Mouse (Mus musculus) MEL (cell line): ENCODE data around the gene Hist1h2bh. TPM values are rescaled to one million over a fixed set of nuclear protein-coding genes. Genes with fewer than 3 reads are reported as not detected.
A peak's percentile ranks its signal among the peaks of the same experiment; 100 is the strongest.
"Not testable (repeated sequence)": the region's sequence is repeated elsewhere in the genome, so short reads cannot be mapped to it uniquely, and the experiment has no call there.

Experiments used
- DNase-seq: peaks from one replicate; pipeline ENCODE4 v3.0.0; 2011; ENCODE audit warnings: low read depth, low spot score
- H3K27ac ChIP-seq: 2 replicates; pipeline ENCODE4 v1.5.1; 2012; ENCODE audit warnings: low read depth, mild to moderate bottlenecking, control low read depth, low read length, moderate library complexity; ENCODE audit not compliant: control insufficient read depth
- H3K27me3 ChIP-seq, 2 experiments: fragments of 150-350 bp in 1 of 2; sonication (generic) in 1 of 2; 2 replicates each; pipeline ENCODE4 v1.6.1; 2012; ENCODE audit warnings: low read length in 2 of 2, mild to moderate bottlenecking in 2 of 2, improper control_type of control experiment in 1 of 2, moderate library complexity in 1 of 2; ENCODE audit not compliant: insufficient read depth in 2 of 2, control insufficient read depth in 1 of 2
- H3K36me3 ChIP-seq, 2 experiments: 2 replicates each; pipeline ENCODE4 v1.6.1; 2012 to 2014; ENCODE audit warnings: low read length in 2 of 2, improper control_type of control experiment in 1 of 2, inconsistent platforms in 1 of 2, mild to moderate bottlenecking in 1 of 2; ENCODE audit not compliant: insufficient read depth in 2 of 2, control insufficient read depth in 1 of 2
- H3K4me1 ChIP-seq, 2 experiments: fragments of 150-350 bp in 1 of 2; sonication (generic) in 1 of 2; 2 replicates each; pipeline ENCODE4 v1.6.1; 2012; ENCODE audit warnings: low read length in 2 of 2, improper control_type of control experiment in 1 of 2, mild to moderate bottlenecking in 1 of 2; ENCODE audit not compliant: insufficient read depth in 2 of 2, control insufficient read depth in 1 of 2
- H3K4me3 ChIP-seq, 2 experiments: fragments of 150-350 bp in 1 of 2; sonication (generic) in 1 of 2; 2 replicates each; pipeline ENCODE4 v1.5.1; 2012; ENCODE audit warnings: low read depth in 2 of 2, low read length in 2 of 2, mild to moderate bottlenecking in 2 of 2, moderate library complexity in 2 of 2, control low read depth in 1 of 2, improper control_type of control experiment in 1 of 2; ENCODE audit not compliant: control insufficient read depth in 1 of 2, insufficient read depth in 1 of 2
- H3K79me2 ChIP-seq: 2 replicates; pipeline ENCODE4 v1.6.1; 2012; ENCODE audit warnings: mild to moderate bottlenecking, low read length, moderate library complexity; ENCODE audit not compliant: control insufficient read depth, poor library complexity, insufficient read depth
- H3K9ac ChIP-seq: 2 replicates; pipeline ENCODE4 v1.6.1; 2012; ENCODE audit warnings: low read depth, mild to moderate bottlenecking, control low read depth, low read length, moderate library complexity; ENCODE audit not compliant: control insufficient read depth, poor library complexity, severe bottlenecking
- H3K9me3 ChIP-seq: fragments of 150-350 bp; sonication (generic); replicated peaks from 2 replicates; pipeline ENCODE4 v1.6.1; 2012; ENCODE audit warnings: mild to moderate bottlenecking, low read length, improper control_type of control experiment, moderate library complexity; ENCODE audit not compliant: insufficient read depth
- POLR2A ChIP-seq, 2 experiments: IDR thresholded peaks; 2 replicates each; pipeline ENCODE4 v1.6.1; 2011 to 2012; ENCODE audit warnings: low read length in 2 of 2, mild to moderate bottlenecking in 2 of 2, control low read depth in 1 of 2, improper control_type of control experiment in 1 of 2, low read depth in 1 of 2, moderate library complexity in 1 of 2; ENCODE audit not compliant: control insufficient read depth in 1 of 2, insufficient read depth in 1 of 2, poor library complexity in 1 of 2
- POLR2AphosphoS5 ChIP-seq: IDR thresholded peaks from 2 replicates; pipeline ENCODE4 v1.6.1; 2012; ENCODE audit warnings: low read depth, borderline replicate concordance, mild to moderate bottlenecking, inconsistent platforms, low read length, moderate library complexity, mixed read lengths
- TBP ChIP-seq: IDR thresholded peaks from 2 replicates; pipeline ENCODE4 v1.8.0; 2011; ENCODE audit warnings: low read depth, low read length, improper control_type of control experiment
- UBTF ChIP-seq: IDR thresholded peaks from 2 replicates; pipeline ENCODE4 v1.6.1; 2012; ENCODE audit warnings: low read depth, mild to moderate bottlenecking, inconsistent platforms, low read length, improper control_type of control experiment, moderate library complexity, borderline replicate concordance; ENCODE audit not compliant: insufficient read depth
- polyA plus RNA-seq, 2 experiments: library from polyadenylated mRNA; stranded (reverse) in 1 of 2; unstranded in 1 of 2; fragments of >175 nt in 1 of 2; fragments of >200 nt in 1 of 2; gene quantifications; 2 replicates each; pipeline versions ENCODE4 v1.2.1 to v1.2.4; 2012; ENCODE audit warnings: low replicate concordance in 2 of 2, low read depth in 1 of 2; ENCODE audit not compliant: insufficient read length in 2 of 2, insufficient read depth in 1 of 2, missing spikeins in 1 of 2
- total RNA-seq: library from RNA; depleted of rRNA; stranded (reverse); fragments of 300-350 nt; gene quantifications from 2 replicates; pipeline ENCODE4 v1.2.3, GENCODE M21; 2012

Gene Hist1h2bh
- total and polyA plus RNA-seq, 3 experiments: 0.70 to 275 TPM; not detected in 1

DNA sequence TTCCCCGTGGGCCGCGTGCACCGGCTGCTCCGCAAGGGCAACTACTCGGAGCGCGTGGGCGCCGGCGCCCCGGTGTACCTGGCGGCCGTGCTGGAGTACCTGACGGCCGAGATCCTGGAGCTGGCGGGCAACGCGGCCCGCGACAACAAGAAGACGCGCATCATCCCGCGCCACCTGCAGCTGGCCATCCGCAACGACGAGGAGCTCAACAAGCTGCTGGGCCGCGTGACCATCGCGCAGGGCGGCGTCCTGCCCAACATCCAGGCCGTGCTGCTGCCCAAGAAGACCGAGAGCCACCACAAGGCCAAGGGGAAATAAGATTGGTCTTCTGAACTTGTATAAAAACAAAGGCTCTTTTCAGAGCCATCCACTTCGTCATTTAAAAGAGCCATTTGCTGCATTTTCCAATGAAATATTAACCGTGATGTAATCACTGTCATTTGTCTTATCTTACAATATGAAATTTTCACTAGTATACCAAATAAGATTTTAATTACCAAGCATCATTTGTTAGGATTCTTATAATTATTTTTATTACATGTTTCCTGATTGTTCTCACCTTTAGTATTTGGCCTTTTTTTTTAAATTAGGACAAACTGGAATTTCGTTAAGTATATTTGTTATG is 31.5 kb upstream of the Hist1h2bh start:
- H3K9me3 ChIP-seq, H3K4me1 ChIP-seq: not testable (repeated sequence)
- peak overlapping the region; percentile 14 to 47; a peak in 3 of 4 replicates for H3K4me3 ChIP-seq
- TF ChIP-seq POLR2A (IDR thresholded peaks at IDR 0.05; ENCODE audit: control insufficient read depth in 1 of 2, insufficient read depth in 1 of 2, low read depth in 1 of 2, low read length in 2 of 2, poor library complexity in 1 of 2) (peak; percentile 68 to 87; a peak in 3 of 4 replicates), UBTF (peak; percentile 73; the same call in 1 of the 2 replicates), POLR2AphosphoS5 (peak; percentile 1; the same call in 1 of the 2 replicates)
- TF ChIP-seq, all 39 proteins: peak for 3; not testable (repeated sequence) for 36
- peak; percentile 74 for DNase-seq
- peak overlapping the region; percentile 77 for H3K9ac ChIP-seq
- H3K27ac ChIP-seq: peak overlapping the region; percentile 98
- H3K79me2 ChIP-seq, H3K27me3 ChIP-seq: not testable (repeated sequence)
- peaks cover 0 to 25% of the 10 kb centered on the region in 2 experiments; a peak in 2 of 4 replicates for H3K36me3 ChIP-seq

DNA sequence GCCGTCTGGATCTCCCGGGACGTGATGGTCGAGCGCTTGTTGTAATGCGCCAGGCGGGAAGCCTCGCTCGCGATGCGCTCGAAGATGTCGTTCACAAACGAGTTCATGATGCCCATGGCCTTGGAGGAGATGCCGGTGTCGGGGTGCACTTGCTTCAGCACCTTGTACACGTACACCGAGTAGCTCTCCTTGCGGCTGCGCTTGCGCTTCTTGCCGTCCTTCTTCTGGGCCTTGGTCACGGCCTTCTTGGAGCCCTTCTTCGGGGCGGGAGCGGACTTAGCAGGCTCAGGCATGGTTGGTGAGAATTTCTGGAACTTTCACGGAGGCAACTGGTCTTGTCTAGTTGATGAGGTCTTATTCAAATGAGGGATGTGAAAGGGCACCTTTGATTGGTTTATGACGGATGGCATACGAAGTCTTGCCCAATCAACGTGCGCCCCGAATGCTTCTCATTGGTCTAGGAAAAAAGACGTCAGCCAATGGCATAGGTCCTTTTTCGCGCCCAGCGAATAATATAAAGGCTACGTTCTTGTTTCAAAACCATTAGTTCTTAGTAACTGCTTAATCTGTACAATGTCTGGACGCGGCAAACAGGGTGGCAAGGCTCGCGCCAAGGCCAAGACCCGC is 30.8 kb upstream of the Hist1h2bh start, which contains the start of the genes Hist1h2bf and Hist1h2ad:
Gene Hist1h2bf, minus strand, starts transcription at position 299 of the 627 bp plus-strand sequence.
Gene Hist1h2ad, plus strand, starts transcription at position 484 of the 627 bp plus-strand sequence.
- Histone ChIP-seq H3K4me3 (peak within 1 kb of the TSS; percentile 14 to 58), H3K9ac (peak within 1 kb of the TSS; percentile 99), H3K27ac (peak within 1 kb of the TSS; percentile 98), H3K36me3 (peaks cover 0 to 28% of the 10 kb centered on the region in 2 experiments; a peak in 2 of 4 replicates)
- TF ChIP-seq POLR2AphosphoS5 (peak; percentile 52; the same call in 1 of the 2 replicates), UBTF (0 out of 2 replicates have a peak, but pooled peaks have one; percentile 51), POLR2A (IDR thresholded peaks at IDR 0.05; ENCODE audit: control insufficient read depth in 1 of 2, insufficient read depth in 1 of 2, low read depth in 1 of 2, low read length in 2 of 2, poor library complexity in 1 of 2) (peak in 1 of 2 experiments; percentile 79; a peak in 3 of 4 replicates), TBP (peak; percentile 98)
- not testable (repeated sequence) for H3K27me3 ChIP-seq, H3K9me3 ChIP-seq, H3K79me2 ChIP-seq, H3K4me1 ChIP-seq
- peak; percentile 99 for DNase-seq

DNA sequence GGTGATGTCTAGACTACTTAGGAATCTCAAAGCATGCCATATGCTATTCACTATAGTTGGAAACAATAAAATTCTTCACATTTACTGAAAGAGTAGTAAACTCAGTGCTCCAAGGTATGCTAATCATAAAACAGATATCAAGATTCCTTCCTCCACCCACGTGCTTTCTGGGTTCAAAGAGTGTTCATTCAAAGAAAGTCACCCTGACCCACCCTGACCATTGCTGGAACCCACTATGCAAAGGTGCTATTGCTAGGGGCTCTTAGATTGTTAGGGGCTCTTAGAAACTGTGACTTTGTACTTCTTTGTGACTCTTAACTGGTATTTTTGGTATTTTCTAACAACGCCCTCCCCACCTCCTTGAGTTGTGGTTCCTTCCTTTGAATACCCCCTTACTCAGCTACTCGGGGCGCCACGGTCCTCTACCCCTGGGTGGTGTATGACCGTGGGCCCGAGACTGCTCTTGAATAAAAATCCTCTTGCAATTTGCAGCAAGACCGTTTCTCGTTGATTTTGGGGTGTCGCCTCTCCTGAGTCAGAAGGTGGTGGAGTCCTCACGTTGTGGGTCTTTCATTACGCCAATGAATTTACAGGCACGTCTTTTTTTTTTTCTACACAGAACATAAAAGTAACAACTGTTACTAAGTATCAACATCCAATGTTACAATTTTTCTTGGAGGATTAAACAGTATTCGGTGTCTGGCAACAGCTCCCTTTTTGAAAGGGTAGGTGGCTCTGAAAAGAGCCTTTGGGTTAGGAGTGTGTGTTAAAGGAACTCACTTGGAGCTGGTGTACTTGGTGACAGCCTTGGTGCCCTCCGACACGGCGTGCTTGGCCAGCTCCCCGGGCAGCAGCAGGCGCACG is 30.1 kb upstream of the Hist1h2bh start:
- H3K27me3 ChIP-seq: not testable (repeated sequence)
- H3K9ac ChIP-seq: peak overlapping the region; percentile 99

More for the DNA sequence above, 30.1 kb upstream of the Hist1h2bh start:
- peak; percentile 44; the same call in 1 of the 2 replicates for TF ChIP-seq TBP
- TF ChIP-seq POLR2A (IDR thresholded peaks at IDR 0.05; ENCODE audit: control insufficient read depth in 1 of 2, insufficient read depth in 1 of 2, low read depth in 1 of 2, low read length in 2 of 2, poor library complexity in 1 of 2): peak; percentile 53 to 56; a peak in 3 of 4 replicates
- Histone ChIP-seq H3K36me3 (peaks cover 0 to 25% of the 10 kb centered on the region in 2 experiments; a peak in 2 of 4 replicates), H3K4me3 (peak overlapping the region; percentile 12 to 58), H3K27ac (peak overlapping the region; percentile 98)
- DNase-seq: peak; percentile 71
- not testable (repeated sequence) for H3K79me2 ChIP-seq, H3K4me1 ChIP-seq, H3K9me3 ChIP-seq
